Mouse (Mus musculus) bone marrow macrophage, adult 2 months (primary cell): ENCODE results near the gene Bach2. TPM values are rescaled to one million over a fixed set of nuclear protein-coding genes. Genes with fewer than 3 reads are reported as not detected.

Experiments
- H3K27ac ChIP-seq: 2 replicates; pipeline ENCODE4 v1.5.1; 2012; ENCODE audit warnings: low read depth, low read length; ENCODE audit not compliant: insufficient read depth
- H3K4me1 ChIP-seq: 2 replicates; pipeline ENCODE4 v1.6.1; 2012; ENCODE audit warnings: low read length; ENCODE audit not compliant: control insufficient read depth, insufficient read depth
- H3K4me3 ChIP-seq: 2 replicates; pipeline ENCODE4 v1.5.1; 2012; ENCODE audit warnings: mild to moderate bottlenecking, low read length, moderate library complexity; ENCODE audit not compliant: insufficient read depth
- CTCF ChIP-seq: IDR thresholded peaks from 2 replicates; pipeline ENCODE4 v1.5.1; 2012; ENCODE audit warnings: low read depth, mild to moderate bottlenecking, low read length, moderate library complexity
- POLR2A ChIP-seq: IDR thresholded peaks from 2 replicates; pipeline ENCODE4 v1.6.1; 2012; ENCODE audit warnings: mild to moderate bottlenecking, low read depth, low read length, borderline replicate concordance
- polyA plus RNA-seq: library from polyadenylated mRNA; stranded (reverse); fragments of >200 nt; gene quantifications from 2 replicates; pipeline ENCODE4 v1.2.4, GENCODE M21; 2012; ENCODE audit not compliant: missing spikeins, insufficient read depth, insufficient read length

Gene Bach2
- polyA plus RNA-seq, 1 experiment, result 1.4 TPM

DNA sequence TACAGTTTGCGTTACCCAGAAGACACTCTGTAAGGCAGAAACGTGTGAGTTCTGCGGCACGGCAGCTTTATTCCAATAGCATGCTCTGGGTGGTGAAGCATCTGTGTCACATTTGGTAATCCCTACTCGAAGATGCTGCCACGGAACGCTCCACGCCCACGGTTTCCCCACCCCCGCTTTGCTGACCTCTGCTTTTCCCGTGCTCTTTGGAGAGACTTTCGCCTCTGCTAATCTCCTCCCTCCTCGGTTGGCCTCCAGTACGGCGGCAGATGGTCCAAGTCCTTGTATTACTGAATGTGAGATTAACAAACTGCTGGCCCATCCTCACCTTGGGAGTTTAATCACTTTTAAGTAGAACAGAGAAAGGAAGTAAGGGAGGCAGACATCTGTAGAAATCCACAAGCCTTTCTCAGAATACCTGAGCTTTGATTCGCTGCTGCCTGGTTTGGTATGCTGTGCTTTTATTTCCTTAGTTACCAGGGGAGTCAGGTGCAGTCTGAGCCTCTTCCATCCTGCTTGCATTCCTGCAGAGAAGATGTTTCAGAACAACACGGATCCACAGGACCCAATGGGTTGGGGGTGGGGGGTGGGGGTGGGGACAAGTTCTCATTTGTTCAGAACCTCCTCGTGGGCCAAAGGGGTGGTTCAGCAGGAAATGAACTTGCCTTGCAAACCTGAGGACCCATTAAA is 242.9 kb downstream of the Bach2 start:
- no peak overlapping the region for H3K27ac ChIP-seq

DNA sequence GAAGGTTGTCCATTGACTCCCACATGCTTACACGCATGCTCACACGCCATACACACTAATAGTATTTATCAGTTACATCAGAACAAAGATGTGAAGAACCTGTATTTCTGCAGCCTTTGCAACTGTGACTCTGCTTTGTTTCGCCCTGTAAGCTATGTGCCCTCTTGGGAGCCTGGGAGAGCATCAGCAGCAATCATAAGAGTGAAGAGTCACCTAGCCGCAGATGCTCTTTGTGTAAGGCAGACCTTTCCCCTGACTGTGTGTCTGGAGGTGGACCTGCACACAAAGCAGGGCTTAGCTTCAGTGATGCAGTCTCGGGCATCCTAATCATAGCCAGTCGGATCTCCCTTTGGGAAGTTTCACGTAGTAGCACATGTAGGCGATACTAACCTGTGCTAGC is 243.5 kb downstream of the Bach2 start:
- Histone ChIP-seq H3K4me1 (peaks cover 4% of the 10 kb centered on the region; the same call in 1 of the 2 replicates), H3K27ac (no peak overlapping the region), H3K4me3 (no peak overlapping the region)
- TF ChIP-seq POLR2A (no peak), CTCF (no peak)

More for the DNA sequence above, 242.9 kb downstream of the Bach2 start:
- Histone ChIP-seq H3K4me3 (no peak overlapping the region), H3K4me1 (peaks cover 2% of the 10 kb centered on the region; the same call in 1 of the 2 replicates)
- TF ChIP-seq CTCF (no peak), POLR2A (no peak)

DNA sequence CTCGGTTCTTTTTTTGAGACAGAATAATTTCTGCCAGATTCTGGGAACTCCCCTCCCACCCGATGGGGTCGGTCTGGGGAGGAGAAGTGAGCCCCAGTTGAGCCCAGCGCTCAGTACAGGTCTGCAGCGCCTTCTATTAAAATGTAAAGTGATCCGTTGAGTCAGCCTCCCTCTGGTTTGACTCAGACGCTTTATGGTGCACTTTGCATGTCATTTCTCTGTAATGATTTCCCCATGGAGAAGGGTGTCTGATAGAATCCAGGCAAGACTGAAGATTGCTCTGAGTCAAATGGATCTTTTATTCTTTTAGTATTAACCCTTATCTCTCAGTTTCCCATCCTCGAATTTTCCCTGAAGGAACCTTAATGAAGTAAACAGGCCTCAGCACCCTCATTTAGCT is 244.3 kb downstream of the Bach2 start:
- Histone ChIP-seq H3K4me3 (no peak overlapping the region), H3K4me1 (peaks cover 4% of the 10 kb centered on the region; the same call in 1 of the 2 replicates), H3K27ac (no peak overlapping the region)
- TF ChIP-seq CTCF (no peak), POLR2A (no peak)

DNA sequence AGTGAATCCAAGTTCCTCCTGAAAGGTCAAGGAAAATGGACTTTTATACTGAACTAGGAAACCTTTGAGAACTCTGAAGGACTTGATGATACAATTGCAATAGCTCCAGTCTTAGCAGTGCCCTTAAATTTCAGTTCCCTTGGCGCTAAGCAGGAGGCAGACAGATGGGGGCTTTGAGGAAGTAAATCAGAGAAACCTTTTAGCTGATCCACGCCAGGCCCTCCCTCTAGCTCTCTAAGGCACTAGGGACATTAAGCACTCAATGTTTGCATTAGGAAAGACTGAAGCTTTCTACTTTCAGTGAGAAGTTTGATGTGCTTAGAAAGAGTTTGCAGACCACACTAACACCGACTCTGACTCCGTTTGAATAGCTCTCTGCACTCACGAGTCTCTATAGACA is 247.2 kb downstream of the Bach2 start:
- Histone ChIP-seq H3K4me1 (peaks cover 4% of the 10 kb centered on the region; the same call in 1 of the 2 replicates), H3K27ac (no peak overlapping the region), H3K4me3 (no peak overlapping the region)
- TF ChIP-seq POLR2A, result no peak
- TF ChIP-seq CTCF, result no peak

DNA sequence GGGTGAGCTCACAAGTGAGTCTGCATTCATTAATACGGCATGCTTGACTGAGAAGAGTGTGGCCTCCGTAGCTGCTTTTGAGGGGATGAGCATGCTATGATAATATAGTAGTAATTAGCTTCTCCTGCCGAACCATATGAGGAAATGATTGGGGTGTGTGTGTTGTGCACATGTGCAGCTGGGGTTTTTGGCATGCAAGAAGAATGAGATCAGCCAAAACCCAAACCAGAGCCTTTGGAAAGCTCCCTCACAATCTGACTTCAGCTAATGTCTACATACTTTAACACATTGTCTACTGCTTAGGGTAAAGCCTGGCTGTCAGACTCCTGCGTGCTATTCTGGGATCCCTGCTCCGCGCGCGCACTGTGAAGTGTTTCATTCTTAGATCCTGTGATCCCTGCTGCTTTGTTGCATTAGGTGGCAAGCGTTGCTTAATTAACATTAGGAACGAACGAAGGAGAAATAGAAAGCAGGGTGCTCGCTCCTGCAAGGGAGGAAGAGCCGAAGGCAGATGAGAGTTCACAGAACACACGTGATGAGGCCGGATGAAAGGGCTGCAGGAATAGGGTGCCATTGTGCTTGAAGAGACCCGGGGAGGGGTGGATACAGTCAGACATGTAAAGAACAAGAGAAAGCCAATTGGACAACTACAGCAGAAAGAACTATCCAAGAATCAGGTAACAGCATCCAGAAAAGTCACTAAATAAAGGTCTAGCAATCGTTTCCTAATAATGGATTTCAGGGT is 248.2 kb downstream of the Bach2 start:
- Histone ChIP-seq H3K4me1 (peaks cover 4% of the 10 kb centered on the region; the same call in 1 of the 2 replicates), H3K27ac (no peak overlapping the region), H3K4me3 (no peak overlapping the region)
- TF ChIP-seq POLR2A (no peak), CTCF (no peak)

DNA sequence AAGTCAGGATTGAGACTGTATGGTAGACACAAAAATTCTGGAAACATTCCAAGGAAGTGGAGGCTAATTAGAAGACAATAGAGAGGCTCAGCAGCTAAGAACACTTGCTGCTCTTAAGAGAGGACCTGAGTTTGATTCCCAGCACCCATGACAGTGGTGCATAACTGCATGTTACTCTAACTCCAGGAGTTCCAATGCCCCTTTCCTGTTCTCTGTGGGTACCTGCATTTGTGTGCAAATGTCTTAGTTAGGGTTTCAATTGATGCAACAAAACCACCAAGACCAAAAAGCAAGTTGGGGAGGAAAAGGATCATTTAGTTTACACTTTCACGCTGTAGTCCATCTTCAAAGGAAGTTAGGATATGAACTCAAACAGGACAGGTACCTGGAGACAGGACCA is 250.6 kb downstream of the Bach2 start:
- H3K27ac ChIP-seq, result no peak overlapping the region
- H3K4me1 ChIP-seq, result peaks cover 4% of the 10 kb centered on the region; the same call in 1 of the 2 replicates
- no peak overlapping the region for H3K4me3 ChIP-seq
- no peak for TF ChIP-seq CTCF
- TF ChIP-seq POLR2A, result no peak

DNA sequence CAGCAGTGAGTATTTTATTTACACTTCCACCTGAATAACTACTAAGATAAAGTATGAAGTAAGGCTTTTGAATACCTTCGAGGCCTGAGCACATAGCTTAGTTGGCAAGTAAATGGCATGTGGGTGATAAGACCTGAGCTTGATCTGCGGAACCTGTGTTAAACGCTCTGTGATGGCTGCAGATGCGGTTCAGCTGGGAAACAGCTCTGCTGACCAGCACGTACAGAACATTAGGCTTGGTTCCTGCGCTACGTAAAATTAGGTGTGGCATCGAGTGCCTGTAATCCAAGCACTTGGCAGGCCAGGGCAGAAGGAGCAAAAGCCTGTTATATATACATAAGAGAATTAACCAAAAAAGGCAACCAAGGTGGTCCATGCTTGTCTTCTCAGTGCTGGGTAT is 252.6 kb downstream of the Bach2 start:
- TF ChIP-seq POLR2A (no peak), CTCF (no peak)
- no peak overlapping the region for H3K27ac ChIP-seq
- H3K4me3 ChIP-seq, result no peak overlapping the region
- H3K4me1 ChIP-seq, result 0 out of 2 replicates have a peak, but pooled peaks cover 2% of the 10 kb centered on the region

DNA sequence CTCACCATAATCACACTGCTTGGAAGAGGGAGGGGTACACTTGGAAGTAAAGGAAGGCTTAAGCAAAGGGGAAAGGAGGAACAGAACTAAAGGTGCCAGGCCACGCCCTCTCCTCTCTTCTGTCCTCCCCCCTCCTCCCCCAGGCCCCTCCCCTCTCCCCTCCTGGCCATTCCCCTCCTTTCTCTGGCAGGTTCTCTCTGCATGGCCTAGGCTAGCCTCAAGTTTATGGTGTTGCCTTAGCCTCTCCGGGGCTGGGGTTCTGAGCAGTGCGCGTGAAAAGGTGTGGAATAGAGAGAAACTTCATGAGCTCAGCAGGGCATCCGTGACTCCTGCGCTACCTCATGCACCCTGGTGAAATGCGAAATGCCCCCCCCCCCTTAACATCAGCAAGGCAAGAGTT is 254.2 kb downstream of the Bach2 start:
- Histone ChIP-seq H3K4me3 (no peak overlapping the region), H3K4me1 (no peaks in the 10 kb centered on the region), H3K27ac (no peak overlapping the region)
- TF ChIP-seq POLR2A, result no peak
- no peak for TF ChIP-seq CTCF

DNA sequence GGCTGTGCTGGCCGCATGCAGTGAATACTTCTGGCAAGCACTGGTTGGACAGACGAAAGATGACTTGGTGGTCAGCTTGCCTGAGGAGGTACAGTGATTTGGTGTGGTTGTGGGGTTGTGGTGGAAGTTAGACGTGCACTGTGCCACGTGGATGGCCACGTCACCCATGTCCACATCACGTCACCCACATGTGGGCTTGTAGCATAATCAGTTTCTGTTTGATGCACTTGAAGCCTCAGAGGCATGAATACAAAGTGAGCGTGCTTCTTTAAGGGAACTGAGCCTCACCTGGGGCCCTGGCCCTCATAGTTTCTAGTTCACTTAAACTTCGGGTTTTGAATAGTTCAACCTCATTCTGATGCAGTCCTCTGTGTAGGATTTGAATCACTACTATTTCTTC is 263.2 kb downstream of the Bach2 start:
- no peak for TF ChIP-seq POLR2A
- TF ChIP-seq CTCF, result no peak
- no peak overlapping the region for H3K27ac ChIP-seq
- no peaks in the 10 kb centered on the region for H3K4me1 ChIP-seq
- no peak overlapping the region for H3K4me3 ChIP-seq

DNA sequence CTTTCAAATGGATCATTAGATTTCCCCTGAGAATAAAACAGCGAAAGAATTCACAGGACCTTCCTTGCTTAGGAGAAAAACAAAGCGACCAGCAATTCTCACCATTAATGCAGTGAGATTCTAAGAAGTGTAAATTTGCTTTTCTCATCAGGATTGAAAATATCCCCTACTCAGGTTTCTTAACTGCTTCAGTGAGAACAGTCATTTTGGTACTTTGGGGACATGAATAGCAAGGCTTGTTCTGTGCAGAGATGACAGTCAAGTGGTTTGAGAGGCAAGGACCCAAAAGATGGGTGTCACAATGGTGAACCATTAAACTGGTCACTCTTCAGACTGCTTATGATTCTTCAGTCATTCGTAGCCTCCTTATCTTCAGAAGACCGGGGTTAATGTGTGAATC is 263.6 kb downstream of the Bach2 start:
- no peaks in the 10 kb centered on the region for H3K4me1 ChIP-seq
- H3K4me3 ChIP-seq, result no peak overlapping the region
- TF ChIP-seq CTCF (no peak), POLR2A (no peak)
- no peak overlapping the region for H3K27ac ChIP-seq

DNA sequence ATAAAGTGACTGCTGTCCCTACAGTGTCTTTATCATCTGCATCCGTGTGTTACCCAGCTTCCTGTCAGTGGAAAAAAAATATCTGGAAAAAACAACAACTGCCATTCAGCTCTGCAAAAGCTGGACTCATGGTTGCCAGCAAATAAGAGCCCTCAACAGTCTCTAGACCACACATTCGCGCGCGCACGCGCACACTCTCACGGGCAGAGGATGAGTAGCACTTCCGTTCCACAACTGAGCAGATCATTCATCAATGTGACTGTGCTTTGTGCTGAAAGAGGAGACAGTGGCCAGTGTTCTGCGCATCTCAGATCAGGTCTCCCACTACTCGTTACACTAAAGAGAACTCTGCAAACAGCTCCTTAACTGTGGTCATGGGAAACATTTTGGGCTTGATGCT is 265.6 kb downstream of the Bach2 start:
- Histone ChIP-seq H3K4me3 (no peak overlapping the region), H3K27ac (no peak overlapping the region), H3K4me1 (no peaks in the 10 kb centered on the region)
- no peak for TF ChIP-seq CTCF
- TF ChIP-seq POLR2A, result no peak
